17 mouse cellular contexts compared by ENCODE assay signal in genomic region chr12:25367541-25367940, GRCm38 (mm10).
"Had no signal": no experiment of that assay in that cellular context is flagged by ENCODE, and none has a peak within 500 bp of the region (broad histone marks: within the 10 kb centered on the region; RNA-seq: fewer than 3 reads in every experiment).

No protein-coding gene starts in this region.

- H3K27me3 ChIP-seq: neural tube, embryonic 12.5 days; neural tube, embryonic 13.5 days; neural tube, embryonic 15.5 days; stomach, embryonic 15.5 days had no signal

- H3K27ac ChIP-seq: neural tube, embryonic 12.5 days; neural tube, embryonic 13.5 days; neural tube, embryonic 15.5 days; stomach, embryonic 15.5 days; stomach, postnatal 0 days had no signal

- H3K36me3 ChIP-seq: neural tube, embryonic 12.5 days; neural tube, embryonic 13.5 days; neural tube, embryonic 15.5 days; stomach, embryonic 15.5 days had no signal

- H3K4me2 ChIP-seq: neural tube, embryonic 12.5 days; neural tube, embryonic 13.5 days; neural tube, embryonic 15.5 days; stomach, embryonic 15.5 days had no signal

- H3K4me3 ChIP-seq: neural tube, embryonic 12.5 days; neural tube, embryonic 13.5 days; neural tube, embryonic 15.5 days; stomach, embryonic 15.5 days had no signal

- DNase-seq: retina, postnatal 1 day; right cerebral cortex, adult 18-20 months; right cerebral cortex, postnatal 14 days; right cerebral cortex, postnatal 25 days; right cerebral cortex, postnatal 4 days; spleen, adult 18-20 months; thymus, adult 18-20 months; thymus, adult 2 months; thymus, postnatal 14 days; thymus, postnatal 25 days; thymus, postnatal 36 days; thymus, postnatal 4 days had no signal

- H3K9ac ChIP-seq: neural tube, embryonic 12.5 days; neural tube, embryonic 13.5 days; neural tube, embryonic 15.5 days; stomach, embryonic 15.5 days had no signal

- H3K4me1 ChIP-seq: neural tube, embryonic 12.5 days; neural tube, embryonic 13.5 days; neural tube, embryonic 15.5 days; stomach, embryonic 15.5 days had no signal

- H3K9me3 ChIP-seq: neural tube, embryonic 12.5 days; neural tube, embryonic 13.5 days; neural tube, embryonic 15.5 days; stomach, embryonic 15.5 days had no signal
